Mouse (Mus musculus) MEL (cell line): ENCODE data around the gene Pear1. TPM values are rescaled to one million over a fixed set of nuclear protein-coding genes. Genes with fewer than 3 reads are reported as not detected.

Experiments
- DNase-seq: peaks from one replicate; pipeline ENCODE4 v3.0.0; 2011; ENCODE audit warnings: low read depth, low spot score
- H3K27ac ChIP-seq: 2 replicates; pipeline ENCODE4 v1.5.1; 2012; ENCODE audit warnings: low read depth, mild to moderate bottlenecking, control low read depth, low read length, moderate library complexity; ENCODE audit not compliant: control insufficient read depth
- H3K27me3 ChIP-seq, 2 experiments: fragments of 150-350 bp in 1 of 2; sonication (generic) in 1 of 2; 2 replicates each; pipeline ENCODE4 v1.6.1; 2012; ENCODE audit warnings: low read length in 2 of 2, mild to moderate bottlenecking in 2 of 2, improper control_type of control experiment in 1 of 2, moderate library complexity in 1 of 2; ENCODE audit not compliant: insufficient read depth in 2 of 2, control insufficient read depth in 1 of 2
- H3K36me3 ChIP-seq, 2 experiments: 2 replicates each; pipeline ENCODE4 v1.6.1; 2012 to 2014; ENCODE audit warnings: low read length in 2 of 2, improper control_type of control experiment in 1 of 2, inconsistent platforms in 1 of 2, mild to moderate bottlenecking in 1 of 2; ENCODE audit not compliant: insufficient read depth in 2 of 2, control insufficient read depth in 1 of 2
- H3K4me1 ChIP-seq, 2 experiments: fragments of 150-350 bp in 1 of 2; sonication (generic) in 1 of 2; 2 replicates each; pipeline ENCODE4 v1.6.1; 2012; ENCODE audit warnings: low read length in 2 of 2, improper control_type of control experiment in 1 of 2, mild to moderate bottlenecking in 1 of 2; ENCODE audit not compliant: insufficient read depth in 2 of 2, control insufficient read depth in 1 of 2
- H3K4me3 ChIP-seq, 2 experiments: fragments of 150-350 bp in 1 of 2; sonication (generic) in 1 of 2; 2 replicates each; pipeline ENCODE4 v1.5.1; 2012; ENCODE audit warnings: low read depth in 2 of 2, low read length in 2 of 2, mild to moderate bottlenecking in 2 of 2, moderate library complexity in 2 of 2, control low read depth in 1 of 2, improper control_type of control experiment in 1 of 2; ENCODE audit not compliant: control insufficient read depth in 1 of 2, insufficient read depth in 1 of 2
- H3K79me2 ChIP-seq: 2 replicates; pipeline ENCODE4 v1.6.1; 2012; ENCODE audit warnings: mild to moderate bottlenecking, low read length, moderate library complexity; ENCODE audit not compliant: control insufficient read depth, poor library complexity, insufficient read depth
- H3K9ac ChIP-seq: 2 replicates; pipeline ENCODE4 v1.6.1; 2012; ENCODE audit warnings: low read depth, mild to moderate bottlenecking, control low read depth, low read length, moderate library complexity; ENCODE audit not compliant: control insufficient read depth, poor library complexity, severe bottlenecking
- H3K9me3 ChIP-seq: fragments of 150-350 bp; sonication (generic); replicated peaks from 2 replicates; pipeline ENCODE4 v1.6.1; 2012; ENCODE audit warnings: mild to moderate bottlenecking, low read length, improper control_type of control experiment, moderate library complexity; ENCODE audit not compliant: insufficient read depth
- BHLHE40 ChIP-seq: IDR thresholded peaks from 2 replicates; pipeline ENCODE4 v1.6.1; 2012; ENCODE audit warnings: low read depth, mild to moderate bottlenecking, inconsistent platforms, low read length, improper control_type of control experiment, borderline replicate concordance
- CHD2 ChIP-seq: IDR thresholded peaks from 2 replicates; pipeline ENCODE4 v1.6.1; 2011; ENCODE audit warnings: low read length, improper control_type of control experiment
- CTCF ChIP-seq, 3 experiments: IDR thresholded peaks in 2 of 3; conservative IDR thresholded peaks in 1 of 3; 2 replicates each; pipeline ENCODE4 v1.5.1; 2011 to 2012; ENCODE audit warnings: low read length in 3 of 3, low read depth in 2 of 3, mild to moderate bottlenecking in 2 of 3, improper control_type of control experiment in 1 of 3, inconsistent platforms in 1 of 3, mixed read lengths in 1 of 3, moderate library complexity in 1 of 3; ENCODE audit not compliant: control insufficient read depth in 1 of 3, insufficient read depth in 1 of 3, poor library complexity in 1 of 3, severe bottlenecking in 1 of 3
- ELF1 ChIP-seq: IDR thresholded peaks from 2 replicates; pipeline ENCODE4 v1.6.1; 2014; ENCODE audit warnings: low read depth, mild to moderate bottlenecking, inconsistent platforms, low read length, improper control_type of control experiment, moderate library complexity
- GATA1 ChIP-seq: IDR thresholded peaks from 2 replicates; pipeline ENCODE4 v1.6.1; 2011; ENCODE audit warnings: low read depth, low read length, improper control_type of control experiment
- HCFC1 ChIP-seq: IDR thresholded peaks from 2 replicates; pipeline ENCODE4 v1.6.1; 2012; ENCODE audit warnings: low read depth, mild to moderate bottlenecking, inconsistent platforms, low read length, improper control_type of control experiment, moderate library complexity
- MAFK ChIP-seq: IDR thresholded peaks from 2 replicates; pipeline ENCODE4 v1.6.1; 2011; ENCODE audit warnings: low read depth, mild to moderate bottlenecking, low read length, improper control_type of control experiment, borderline replicate concordance
- MAX ChIP-seq: IDR thresholded peaks from 2 replicates; pipeline ENCODE4 v1.6.1; 2011; ENCODE audit warnings: low read length, improper control_type of control experiment
- MAZ ChIP-seq: IDR thresholded peaks from 2 replicates; pipeline ENCODE4 v1.6.1; 2012; ENCODE audit warnings: low read depth, mild to moderate bottlenecking, inconsistent platforms, low read length, improper control_type of control experiment
- MXI1 ChIP-seq: IDR thresholded peaks from 2 replicates; pipeline ENCODE4 v1.6.1; 2011; ENCODE audit warnings: mild to moderate bottlenecking, low read depth, low read length, improper control_type of control experiment
- MYC ChIP-seq: IDR thresholded peaks from 2 replicates; pipeline ENCODE4 v1.6.1; 2011; ENCODE audit warnings: low read depth, mild to moderate bottlenecking, low read length, improper control_type of control experiment, moderate library complexity
- NRF1 ChIP-seq: IDR thresholded peaks from 2 replicates; pipeline ENCODE4 v1.6.1; 2014; ENCODE audit warnings: low read depth, mild to moderate bottlenecking, inconsistent platforms, low read length, improper control_type of control experiment, moderate library complexity; ENCODE audit not compliant: poor library complexity, insufficient read depth, severe bottlenecking
- POLR2AphosphoS2 ChIP-seq: IDR thresholded peaks from 2 replicates; pipeline ENCODE4 v1.6.1; 2011; ENCODE audit warnings: low read length, improper control_type of control experiment
- RAD21 ChIP-seq: IDR thresholded peaks from 2 replicates; pipeline ENCODE4 v1.6.1; 2011; ENCODE audit warnings: mild to moderate bottlenecking, low read depth, low read length, improper control_type of control experiment
- SIN3A ChIP-seq: IDR thresholded peaks from 2 replicates; pipeline ENCODE4 v1.6.1; 2012; ENCODE audit warnings: low read length, improper control_type of control experiment, inconsistent platforms
- TAL1 ChIP-seq: IDR thresholded peaks from 2 replicates; pipeline ENCODE4 v1.6.1; 2012; ENCODE audit warnings: mild to moderate bottlenecking, inconsistent platforms, low read length, moderate library complexity, mixed read lengths
- TCF12 ChIP-seq: IDR thresholded peaks from 2 replicates; pipeline ENCODE4 v1.6.1; 2014; ENCODE audit warnings: low read depth, mild to moderate bottlenecking, inconsistent platforms, low read length, improper control_type of control experiment, moderate library complexity
- USF2 ChIP-seq, 2 experiments: IDR thresholded peaks; 2 replicates each; pipeline ENCODE4 v1.6.1; 2011 to 2012; ENCODE audit warnings: improper control_type of control experiment in 2 of 2, low read length in 2 of 2, borderline replicate concordance in 1 of 2, inconsistent platforms in 1 of 2, low read depth in 1 of 2, mild to moderate bottlenecking in 1 of 2; ENCODE audit not compliant: insufficient read depth in 1 of 2
- ZC3H11A ChIP-seq: IDR thresholded peaks from 2 replicates; pipeline ENCODE4 v1.6.1; 2012; ENCODE audit warnings: low read depth, mild to moderate bottlenecking, inconsistent platforms, low read length, improper control_type of control experiment
- ZMIZ1 ChIP-seq: IDR thresholded peaks from 2 replicates; pipeline ENCODE4 v1.6.1; 2012; ENCODE audit warnings: low read depth, mild to moderate bottlenecking, inconsistent platforms, low read length, improper control_type of control experiment, moderate library complexity
- ZNF384 ChIP-seq: IDR thresholded peaks from 2 replicates; pipeline ENCODE4 v1.6.1; 2012; ENCODE audit warnings: low read depth, mild to moderate bottlenecking, inconsistent platforms, low read length, improper control_type of control experiment
- polyA plus RNA-seq, 2 experiments: library from polyadenylated mRNA; stranded (reverse) in 1 of 2; unstranded in 1 of 2; fragments of >175 nt in 1 of 2; fragments of >200 nt in 1 of 2; gene quantifications; 2 replicates each; pipeline versions ENCODE4 v1.2.1 to v1.2.4; 2012; ENCODE audit warnings: low replicate concordance in 2 of 2, low read depth in 1 of 2; ENCODE audit not compliant: insufficient read length in 2 of 2, insufficient read depth in 1 of 2, missing spikeins in 1 of 2
- total RNA-seq: library from RNA; depleted of rRNA; stranded (reverse); fragments of 300-350 nt; gene quantifications from 2 replicates; pipeline ENCODE4 v1.2.3, GENCODE M21; 2012

Gene Pear1
- total and polyA plus RNA-seq, 3 experiments = 0.35 to 1.0 TPM; not detected in 1

- H3K79me2 ChIP-seq = no peaks in the 10 kb centered on the region
- no peaks in the 10 kb centered on the region for H3K36me3 ChIP-seq
- DNase-seq = no peak
- no peak overlapping the region for H3K4me3 ChIP-seq
- H3K9me3 ChIP-seq = no peaks in the 10 kb centered on the region
- no peak for TF ChIP-seq MYC
- TF ChIP-seq RAD21 = no peak
- no peak for TF ChIP-seq NRF1
- TF ChIP-seq CHD2 = no peak
- TF ChIP-seq HCFC1 = no peak
- TF ChIP-seq ZMIZ1 = no peak
- no peak for TF ChIP-seq TAL1
- TF ChIP-seq ZNF384 = no peak
- no peak for TF ChIP-seq BHLHE40
- TF ChIP-seq GATA1 = no peak
- TF ChIP-seq, all 39 proteins: peak for 0
- Histone ChIP-seq H3K27ac (no peak overlapping the region), H3K4me1 (no peaks in the 10 kb centered on the region), H3K9ac (no peak overlapping the region), H3K27me3 (peaks cover 9 to 17% of the 10 kb centered on the region in 2 experiments)
These were observed 45.0 kb downstream of the Pear1 start for GRCm38 (mm10) chr3:87779086-87779485.

GRCm38 (mm10) chr3:87778283-87778682 is 45.8 kb downstream of the Pear1 start:
- no peaks in the 10 kb centered on the region for H3K4me1 ChIP-seq
- TF ChIP-seq NRF1 (no peak), BHLHE40 (no peak), MAZ (no peak), RAD21 (no peak), MXI1 (no peak), MAFK (no peak), GATA1 (no peak), TCF12 (no peak), TAL1 (no peak), ELF1 (no peak), ZC3H11A (no peak), USF2 (IDR thresholded peaks at IDR 0.05; ENCODE audit: borderline replicate concordance in 1 of 2, insufficient read depth in 1 of 2, low read depth in 1 of 2, low read length in 2 of 2) (no peak), MAX (no peak), HCFC1 (no peak), SIN3A (no peak), POLR2AphosphoS2 (no peak), CTCF (IDR thresholded peaks at IDR 0.05 in 2 of 3, conservative IDR thresholded peaks at IDR 0.05 in 1 of 3; ENCODE audit: control insufficient read depth in 1 of 3, insufficient read depth in 1 of 3, low read depth in 2 of 3, low read length in 3 of 3, poor library complexity in 1 of 3, severe bottlenecking in 1 of 3) (no peak)
- TF ChIP-seq, all 39 proteins: peak for 0
- H3K9ac ChIP-seq = no peak overlapping the region

More at GRCm38 (mm10) chr3:87778283-87778682, 45.8 kb downstream of the Pear1 start:
- Histone ChIP-seq H3K27me3 (peaks cover 9 to 10% of the 10 kb centered on the region in 2 experiments), H3K4me3 (no peak overlapping the region), H3K9me3 (no peaks in the 10 kb centered on the region), H3K27ac (no peak overlapping the region), H3K79me2 (no peaks in the 10 kb centered on the region), H3K36me3 (no peaks in the 10 kb centered on the region)
- no peak for DNase-seq
